Mouse (Mus musculus): ENCODE measurements around the gene Hoxb9.

DNA sequence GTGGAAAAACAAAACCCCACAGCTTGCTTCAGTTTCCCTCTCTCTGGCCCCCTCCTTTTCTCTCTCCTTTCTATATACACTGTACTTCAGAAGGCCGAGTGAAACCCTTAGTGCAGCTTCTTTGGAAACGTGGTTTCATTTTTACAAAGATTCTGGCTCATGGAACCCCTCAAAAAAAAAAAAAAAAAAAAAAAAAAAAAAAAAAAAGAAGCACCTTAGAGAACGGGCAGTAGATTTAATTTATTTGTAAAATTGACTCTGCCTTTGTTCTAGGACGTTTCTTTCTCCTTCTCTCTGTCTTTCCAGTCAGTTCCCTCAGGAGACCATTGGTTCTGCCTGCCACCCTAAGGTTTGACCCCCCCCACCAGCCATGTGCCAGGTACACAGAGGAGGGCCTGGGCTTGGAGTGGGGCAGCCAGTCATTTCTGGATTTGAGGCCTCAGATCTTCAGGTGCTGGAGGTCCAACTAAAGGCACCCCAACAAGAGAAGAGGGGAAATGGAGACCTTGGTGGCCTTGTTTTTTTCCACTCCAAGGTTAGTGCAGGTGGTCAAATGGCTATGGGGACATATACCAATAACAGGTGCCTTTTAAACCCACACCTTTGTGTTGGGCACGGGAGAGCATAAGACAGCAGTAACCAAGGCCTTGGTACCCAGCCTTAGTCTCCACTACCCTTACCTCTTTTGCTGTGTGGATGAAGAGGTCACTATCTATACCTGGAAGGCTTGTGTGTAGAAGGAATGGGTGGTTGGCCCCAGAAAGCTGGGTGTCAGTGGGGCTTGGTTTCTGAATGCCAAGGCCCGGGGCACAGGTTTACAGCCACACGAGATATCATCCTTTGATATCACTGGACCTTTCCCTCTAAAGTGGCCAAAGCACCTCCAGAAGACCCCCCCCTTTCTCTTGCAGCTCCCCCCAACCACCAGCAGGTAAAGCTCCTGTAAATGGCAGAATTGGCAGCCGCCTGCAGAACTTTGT is 9.4 kb downstream of the Hoxb9 start:
- TF ChIP-seq CTCF (IDR thresholded peaks at IDR 0.05; ENCODE audit: borderline replicate concordance, insufficient read depth, low read length) (no peak), POLR2A (IDR thresholded peaks at IDR 0.05; ENCODE audit: low read depth, low read length) (no peak)

All from embryonic fibroblast, embryonic 13.5 days (primary cell).